Mouse (Mus musculus) lung, postnatal 14 days (tissue): ENCODE measurements around the gene Tnfrsf14.

Experiments used
- DNase-seq: peaks from one replicate; pipeline ENCODE4 v3.0.0; 2021

The Tnfrsf14 gene

GRCm38 (mm10) chr4:154948066-154948939, 19.9 kb upstream of the Tnfrsf14 start:
- peak; percentile 37 for DNase-seq

GRCm38 (mm10) chr4:154946319-154946718, 18.0 kb upstream of the Tnfrsf14 start:
- peak; percentile 69 for DNase-seq

GRCm38 (mm10) chr4:154944121-154944590, 15.8 kb upstream of the Tnfrsf14 start:
- DNase-seq, result peak; percentile 81

GRCm38 (mm10) chr4:154943323-154944039, 15.1 kb upstream of the Tnfrsf14 start:
- no peak for DNase-seq

- no peak for DNase-seq
These were observed 14.4 kb upstream of the Tnfrsf14 start for GRCm38 (mm10) chr4:154942632-154943322.

GRCm38 (mm10) chr4:154941831-154942230, 13.5 kb upstream of the Tnfrsf14 start:
- no peak for DNase-seq

- DNase-seq, result no peak
These were observed 11.8 kb upstream of the Tnfrsf14 start for GRCm38 (mm10) chr4:154940156-154940555.

- DNase-seq, result no peak
These were observed 9.4 kb upstream of the Tnfrsf14 start for GRCm38 (mm10) chr4:154937746-154938145.

- no peak for DNase-seq
These were observed 8.3 kb upstream of the Tnfrsf14 start for GRCm38 (mm10) chr4:154936542-154937255.

- DNase-seq, result no peak
These were observed 7.4 kb upstream of the Tnfrsf14 start for GRCm38 (mm10) chr4:154935788-154936187.

GRCm38 (mm10) chr4:154934800-154935199, 6.4 kb upstream of the Tnfrsf14 start:
- no peak for DNase-seq

GRCm38 (mm10) chr4:154933306-154933907, 5.0 kb upstream of the Tnfrsf14 start:
- no peak for DNase-seq

GRCm38 (mm10) chr4:154929088-154929660, 811 bp upstream of the Tnfrsf14 start:
- DNase-seq, result no peak

GRCm38 (mm10) chr4:154927899-154928337, 445 bp downstream of the Tnfrsf14 start:
- DNase-seq, result peak; percentile 54

- no peak for DNase-seq
These were observed 1.1 kb downstream of the Tnfrsf14 start for GRCm38 (mm10) chr4:154926969-154927898.

- peak; percentile 51 for DNase-seq
These were observed 3.0 kb downstream of the Tnfrsf14 start for GRCm38 (mm10) chr4:154925413-154925812.

- no peak for DNase-seq
These were observed 5.4 kb downstream of the Tnfrsf14 start for GRCm38 (mm10) chr4:154922931-154923330.

GRCm38 (mm10) chr4:154922291-154922690, 6.1 kb downstream of the Tnfrsf14 start:
- no peak for DNase-seq

- DNase-seq, result no peak
These were observed 11.7 kb downstream of the Tnfrsf14 start for GRCm38 (mm10) chr4:154916662-154917061.

GRCm38 (mm10) chr4:154915286-154915685, 13.1 kb downstream of the Tnfrsf14 start:
- DNase-seq, result no peak
